Mouse (Mus musculus) cortical plate, adult 2 months (tissue): ENCODE results near the gene Trpv2.

Source experiments
- CTCF ChIP-seq: fragments of 200-500 bp; IDR thresholded peaks from 2 replicates; pipeline ENCODE4 v1.5.1; 2011; ENCODE audit warnings: mild to moderate bottlenecking, control low read depth, low read length; ENCODE audit not compliant: insufficient read depth; ENCODE audit errors: extremely low read depth
- POLR2A ChIP-seq: fragments of 200-500 bp; IDR thresholded peaks from 2 replicates; pipeline ENCODE4 v1.6.1; 2011; ENCODE audit warnings: mild to moderate bottlenecking, low read length, control low read depth; ENCODE audit not compliant: insufficient read depth; ENCODE audit errors: extremely low read depth

GRCm38 (mm10) chr11:62631138-62631537, 56.9 kb downstream of the Trpv2 start:
- TF ChIP-seq POLR2A (no peak), CTCF (no peak)
